Comparison of ENCODE assay signal across 8 mouse cellular contexts in genomic region chr15:101277351-101277899, GRCm38 (mm10). TPM values are rescaled to one million over a fixed set of nuclear protein-coding genes. Genes with fewer than 3 reads are reported as not detected.
A peak's percentile ranks its signal among the peaks of the same experiment; 100 is the strongest.
DNase-seq lines count a peak whose midpoint lies in the region; ATAC-seq lines count a peak whose summit lies in the region.

No protein-coding gene starts in this region.

- peaks cover 21% of the 10 kb centered on the region for H3K4me1 ChIP-seq in heart, embryonic 12.5 days (replicated peaks)
- H3K4me1 ChIP-seq in hindbrain, embryonic 12.5 days = peaks cover 23% of the 10 kb centered on the region
- H3K4me1 ChIP-seq in midbrain, embryonic 11.5 days (ENCODE audit: control insufficient read depth, insufficient read depth, low read length) = peaks cover 5% of the 10 kb centered on the region; the same call in 1 of the 2 replicates

- intact Hi-C loops in heart, postnatal 36 days (cut with DNase I) = no loop called here

- no peak overlapping the region for H3K27ac ChIP-seq in heart, embryonic 12.5 days (ENCODE audit: poor library complexity, severe bottlenecking)
- H3K27ac ChIP-seq in hindbrain, embryonic 12.5 days = peak overlapping the region; percentile 3
- H3K27ac ChIP-seq in midbrain, embryonic 11.5 days (ENCODE audit: low read depth, low read length) = peak overlapping the region; percentile 15; the same call in 1 of the 2 replicates

- no peak overlapping the region for H3K4me2 ChIP-seq in heart, embryonic 12.5 days
- no peak overlapping the region for H3K4me2 ChIP-seq in hindbrain, embryonic 12.5 days (replicated peaks)
- no peak overlapping the region for H3K4me2 ChIP-seq in midbrain, embryonic 11.5 days

- H3K36me3 ChIP-seq in heart, embryonic 12.5 days = peaks cover 24% of the 10 kb centered on the region
- H3K36me3 ChIP-seq in hindbrain, embryonic 12.5 days = peaks cover 18% of the 10 kb centered on the region
- no peaks in the 10 kb centered on the region for H3K36me3 ChIP-seq in midbrain, embryonic 11.5 days (ENCODE audit: control insufficient read depth, insufficient read depth, low read length)

- no peak for DNase-seq in heart, postnatal 36 days
- peak; percentile 89 for DNase-seq in brain, adult 2 months (ENCODE audit: low read depth, low spot score)
- DNase-seq in midbrain, embryonic 11.5 days (ENCODE audit: low spot score, missing footprints) = no peak
- DNase-seq in ovary, postnatal 10 days (ENCODE audit: low spot score) = no peak
- no peak for DNase-seq in thymus, postnatal 0 days (ENCODE audit: low spot score)
- DNase-seq in urinary bladder, adult 18-20 months (ENCODE audit: low spot score in 2 of 2) = no peak

- H3K9me3 ChIP-seq in heart, embryonic 12.5 days (replicated peaks) = no peaks in the 10 kb centered on the region
- no peaks in the 10 kb centered on the region for H3K9me3 ChIP-seq in hindbrain, embryonic 12.5 days (replicated peaks)
- H3K9me3 ChIP-seq in midbrain, embryonic 11.5 days (ENCODE audit: control insufficient read depth, low read length) = no peaks in the 10 kb centered on the region

- no peak for ATAC-seq in heart, embryonic 12.5 days (ENCODE audit: insufficient number of reproducible peaks, low FRiP score)
- peak; percentile 74 for ATAC-seq in hindbrain, embryonic 12.5 days (ENCODE audit: low FRiP score)
- ATAC-seq in midbrain, embryonic 11.5 days (ENCODE audit: low FRiP score) = peak; percentile 81

- no peak overlapping the region for H3K4me3 ChIP-seq in heart, embryonic 12.5 days
- H3K4me3 ChIP-seq in hindbrain, embryonic 12.5 days = no peak overlapping the region
- no peak overlapping the region for H3K4me3 ChIP-seq in midbrain, embryonic 11.5 days (ENCODE audit: low read depth, low read length)

- no peaks in the 10 kb centered on the region for H3K27me3 ChIP-seq in heart, embryonic 12.5 days (replicated peaks)
- H3K27me3 ChIP-seq in hindbrain, embryonic 12.5 days = no peaks in the 10 kb centered on the region
- no peaks in the 10 kb centered on the region for H3K27me3 ChIP-seq in midbrain, embryonic 11.5 days (ENCODE audit: control insufficient read depth, insufficient read depth, low read length)

- WGBS in heart, embryonic 12.5 days = 50% methylated on average over 11 of the region's 11 CpGs
- WGBS in hindbrain, embryonic 12.5 days = 22% methylated on average over 11 of the region's 11 CpGs
- 14% methylated on average over 11 of the region's 11 CpGs for WGBS in midbrain, embryonic 11.5 days

- 0 out of 2 replicates have a peak overlapping the region, but pooled peaks have one; percentile 13 for H3K9ac ChIP-seq in heart, embryonic 12.5 days
- no peak overlapping the region for H3K9ac ChIP-seq in hindbrain, embryonic 12.5 days
- H3K9ac ChIP-seq in midbrain, embryonic 11.5 days (ENCODE audit: low read length) = no peak overlapping the region

RNA-seq across cellular contexts. Expression of gene Atg101, which starts 6.6 kb away (rescaled TPM):
- 46.6 and 49.7 TPM in 2 replicates for polyA plus RNA-seq in heart, embryonic 12.5 days (2016; fragmentation: Nextera tagmentation; extraction: Ambion mirVana)
- 10 to 100 TPM; 23.7 to 23.9 TPM for total RNA-seq in heart, postnatal 36 days (2021)
- 62.0 and 66.5 TPM in 2 replicates for polyA plus RNA-seq in hindbrain, embryonic 12.5 days (2016; fragmentation: Nextera tagmentation; extraction: Ambion mirVana)
- 57.9 and 67.4 TPM in 2 replicates for polyA plus RNA-seq in midbrain, embryonic 11.5 days (2014; fragmentation: Nextera tagmentation; extraction: Ambion mirVana)
- polyA plus RNA-seq in thymus, postnatal 0 days (2015; fragmentation: Nextera tagmentation; extraction: Ambion mirVana) = 95.1 and 103 TPM in 2 replicates

RNA-seq across cellular contexts. Expression of gene 6030408B16Rik, which starts 15.6 kb away (rescaled TPM):
- polyA plus RNA-seq in heart, embryonic 12.5 days (2016; fragmentation: Nextera tagmentation; extraction: Ambion mirVana) = 0.73 and 0.83 TPM in 2 replicates
- 1 to 10 TPM in 1 of 2 experiments, under 1 TPM in 1; 0.94 to 1.4 TPM for total RNA-seq in heart, postnatal 36 days (2021)
- polyA plus RNA-seq in hindbrain, embryonic 12.5 days (2016; fragmentation: Nextera tagmentation; extraction: Ambion mirVana) = 0.31 and 0.87 TPM in 2 replicates
- polyA plus RNA-seq in midbrain, embryonic 11.5 days (2014; fragmentation: Nextera tagmentation; extraction: Ambion mirVana) = 0.33 TPM in 1 of 2 replicates, not detected in the other
- 0.22 and 0.40 TPM in 2 replicates for polyA plus RNA-seq in thymus, postnatal 0 days (2015; fragmentation: Nextera tagmentation; extraction: Ambion mirVana)

RNA-seq across cellular contexts. Expression of gene Nr4a1, which starts 23.4 kb away (rescaled TPM):
- 14.4 and 17.4 TPM in 2 replicates for polyA plus RNA-seq in heart, embryonic 12.5 days (2016; fragmentation: Nextera tagmentation; extraction: Ambion mirVana)
- 10 to 100 TPM in 1 of 2 experiments, 1 to 10 TPM in 1; 5.2 to 98.5 TPM for total RNA-seq in heart, postnatal 36 days (2021)
- 4.4 and 5.5 TPM in 2 replicates for polyA plus RNA-seq in hindbrain, embryonic 12.5 days (2016; fragmentation: Nextera tagmentation; extraction: Ambion mirVana)
- polyA plus RNA-seq in midbrain, embryonic 11.5 days (2014; fragmentation: Nextera tagmentation; extraction: Ambion mirVana) = 1.3 TPM in 2 replicates
- polyA plus RNA-seq in thymus, postnatal 0 days (2015; fragmentation: Nextera tagmentation; extraction: Ambion mirVana) = 24.4 and 27.4 TPM in 2 replicates

RNA-seq across cellular contexts. Expression of gene Grasp, which starts 53.4 kb away (rescaled TPM):
- polyA plus RNA-seq in heart, embryonic 12.5 days (2016; fragmentation: Nextera tagmentation; extraction: Ambion mirVana) = 6.6 and 7.3 TPM in 2 replicates
- total RNA-seq in heart, postnatal 36 days (2021) = 10 to 100 TPM; 10.7 to 12.0 TPM
- polyA plus RNA-seq in hindbrain, embryonic 12.5 days (2016; fragmentation: Nextera tagmentation; extraction: Ambion mirVana) = 4.8 and 8.2 TPM in 2 replicates
- 3.6 and 4.5 TPM in 2 replicates for polyA plus RNA-seq in midbrain, embryonic 11.5 days (2014; fragmentation: Nextera tagmentation; extraction: Ambion mirVana)
- polyA plus RNA-seq in thymus, postnatal 0 days (2015; fragmentation: Nextera tagmentation; extraction: Ambion mirVana) = 1.2 TPM in 2 replicates
